Mouse (Mus musculus) brain, embryonic 14.5 days (tissue): Measurements from ENCODE around the gene Blzf1.

Source experiments
- CTCF ChIP-seq: fragments of 200-500 bp; IDR thresholded peaks from 2 replicates; pipeline ENCODE4 v1.5.1; 2012; ENCODE audit warnings: inconsistent platforms, mild to moderate bottlenecking, moderate library complexity, borderline replicate concordance; ENCODE audit not compliant: insufficient read depth, insufficient read length; ENCODE audit errors: extremely low read depth
- POLR2A ChIP-seq: fragments of 200-500 bp; IDR thresholded peaks from 2 replicates; pipeline ENCODE4 v1.6.1; 2012; ENCODE audit warnings: mild to moderate bottlenecking, inconsistent platforms, borderline replicate concordance; ENCODE audit not compliant: poor library complexity, insufficient read depth, insufficient read length, severe bottlenecking; ENCODE audit errors: extremely low read depth

GRCm38 (mm10) chr1:164320731-164321130, 13.4 kb upstream of the Blzf1 start:
- no peak for TF ChIP-seq POLR2A
- TF ChIP-seq CTCF: no peak
